8 mouse cellular contexts compared by ENCODE assay signal in genomic region chr2:60210821-60211220, GRCm38 (mm10). TPM values are rescaled to one million over a fixed set of nuclear protein-coding genes. Genes with fewer than 3 reads are reported as not detected.
DNase-seq lines count a peak whose midpoint lies in the region; ATAC-seq and TF ChIP-seq lines count a peak whose summit lies in the region.

No protein-coding gene starts in this region.

- 18% methylated on average over 5 of the region's 5 CpGs for WGBS in liver, adult 2 months
- 26% methylated on average over 5 of the region's 5 CpGs for WGBS in hindbrain, embryonic 12.5 days
- whole genome bisulfite sequencing in midbrain, embryonic 14.5 days, result 22% methylated on average over 5 of the region's 5 CpGs

- no peak overlapping the region for H3K27ac ChIP-seq in liver, adult 2 months (replicated peaks; ENCODE audit: insufficient read depth, low read depth, low read length)
- no peak overlapping the region for H3K27ac ChIP-seq in hindbrain, embryonic 12.5 days
- H3K27ac ChIP-seq in midbrain, embryonic 14.5 days (replicated peaks; ENCODE audit: low read depth, low read length), result peak overlapping the region; percentile 97; the same call in 1 of the 2 replicates

- no peak for DNase-seq in liver, adult 2 months (ENCODE audit: extremely low read depth, low read depth, low spot score)
- no peak for DNase-seq in liver
- peak; percentile 38 for DNase-seq in brain, adult 2 months (ENCODE audit: low read depth, low spot score)
- DNase-seq in midbrain, embryonic 14.5 days, result peak; percentile 31
- no peak for DNase-seq in frontal cortex, postnatal 25 days (ENCODE audit: low spot score in 2 of 2)
- no peak for DNase-seq in ovary, postnatal 10 days (ENCODE audit: low spot score)
- no peak for DNase-seq in right cerebral cortex, postnatal 10 days (ENCODE audit: low spot score in 2 of 2)

- no peak for TF ChIP-seq CTCF in liver, adult 2 months (IDR thresholded peaks at IDR 0.05; ENCODE audit: low read depth, low read length)

- peaks cover 20% of the 10 kb centered on the region for H3K4me1 ChIP-seq in liver, adult 2 months (ENCODE audit: control insufficient read depth, insufficient read depth, low read length)
- peaks cover 28% of the 10 kb centered on the region for H3K4me1 ChIP-seq in hindbrain, embryonic 12.5 days
- peaks cover 33% of the 10 kb centered on the region for H3K4me1 ChIP-seq in midbrain, embryonic 14.5 days (ENCODE audit: control insufficient read depth, insufficient read depth, low read length)

- peak overlapping the region; percentile 52 for H3K9ac ChIP-seq in liver, adult 2 months (ENCODE audit: low read depth, low read length)
- peak overlapping the region; percentile 98 for H3K9ac ChIP-seq in hindbrain, embryonic 12.5 days
- H3K9ac ChIP-seq in midbrain, embryonic 14.5 days (replicated peaks; ENCODE audit: low read length), result peak overlapping the region; percentile 95

- no peak for ATAC-seq in hindbrain, embryonic 12.5 days (ENCODE audit: low FRiP score)
- ATAC-seq in midbrain, embryonic 14.5 days (ENCODE audit: low FRiP score, low TSS enrichment), result no peak

- no peaks in the 10 kb centered on the region for H3K9me3 ChIP-seq in hindbrain, embryonic 12.5 days (replicated peaks)
- H3K9me3 ChIP-seq in midbrain, embryonic 14.5 days (ENCODE audit: control insufficient read depth, low read length), result no peaks in the 10 kb centered on the region

- no peaks in the 10 kb centered on the region for H3K27me3 ChIP-seq in liver, adult 2 months (ENCODE audit: control insufficient read depth, insufficient read depth, low read length)
- H3K27me3 ChIP-seq in hindbrain, embryonic 12.5 days, result peaks cover 4% of the 10 kb centered on the region; the same call in 1 of the 2 replicates
- peaks cover 4% of the 10 kb centered on the region; the same call in 1 of the 2 replicates for H3K27me3 ChIP-seq in midbrain, embryonic 14.5 days (ENCODE audit: control insufficient read depth, insufficient read depth, low read length)

- peaks cover 33% of the 10 kb centered on the region for H3K79me2 ChIP-seq in liver, adult 2 months (ENCODE audit: control insufficient read depth, insufficient read depth, low read length)

- H3K4me2 ChIP-seq in hindbrain, embryonic 12.5 days (replicated peaks), result peak overlapping the region; percentile 77
- peak overlapping the region; percentile 74 for H3K4me2 ChIP-seq in midbrain, embryonic 14.5 days (ENCODE audit: low read length)

- H3K36me3 ChIP-seq in liver, adult 2 months (ENCODE audit: control insufficient read depth, insufficient read depth, low read length), result peaks cover 4% of the 10 kb centered on the region; the same call in 1 of the 2 replicates
- 0 out of 2 replicates have a peak, but pooled peaks cover 6% of the 10 kb centered on the region for H3K36me3 ChIP-seq in hindbrain, embryonic 12.5 days
- H3K36me3 ChIP-seq in midbrain, embryonic 14.5 days (ENCODE audit: control insufficient read depth, insufficient read depth, low read length), result peaks cover 7% of the 10 kb centered on the region; the same call in 1 of the 2 replicates

- TF ChIP-seq POLR2A in liver, adult 2 months (IDR thresholded peaks at IDR 0.05; ENCODE audit: extremely low read depth, insufficient read depth, low read length), result no peak

- H3K4me3 ChIP-seq in liver, adult 2 months (ENCODE audit: insufficient read depth, low read depth, low read length), result peak overlapping the region; percentile 100
- H3K4me3 ChIP-seq in hindbrain, embryonic 12.5 days, result peak overlapping the region; percentile 92
- peak overlapping the region; percentile 85 for H3K4me3 ChIP-seq in midbrain, embryonic 14.5 days (replicated peaks; ENCODE audit: low read depth, low read length)

RNA-seq across cellular contexts. Expression of gene March7, which starts 1.1 kb away (rescaled TPM):
- 31.5 and 37.6 TPM in 2 replicates for total RNA-seq in liver, adult 2 months (2014; rRNA removed)
- 4.1 and 4.7 TPM in 2 replicates for polyA plus RNA-seq in liver, adult 2 months (2012; rRNA removed)
- polyA plus RNA-seq in hindbrain, embryonic 12.5 days (2016; fragmentation: Nextera tagmentation; extraction: Ambion mirVana), result 97.4 and 109 TPM in 2 replicates
- polyA plus RNA-seq in midbrain, embryonic 14.5 days (2014; fragmentation: Nextera tagmentation; extraction: Ambion mirVana), result 77.8 and 110 TPM in 2 replicates

RNA-seq across cellular contexts. Expression of gene Baz2b, which starts 1.2 kb away (rescaled TPM):
- 23.0 and 23.5 TPM in 2 replicates for total RNA-seq in liver, adult 2 months (2014; rRNA removed)
- 2.9 and 4.8 TPM in 2 replicates for polyA plus RNA-seq in liver, adult 2 months (2012; rRNA removed)
- polyA plus RNA-seq in hindbrain, embryonic 12.5 days (2016; fragmentation: Nextera tagmentation; extraction: Ambion mirVana), result 92.4 and 98.0 TPM in 2 replicates
- polyA plus RNA-seq in midbrain, embryonic 14.5 days (2014; fragmentation: Nextera tagmentation; extraction: Ambion mirVana), result 85.5 and 86.9 TPM in 2 replicates

Comparison
In these comparisons a context has a peak if more than half of its experiments do, and no peak if none do; other contexts are left out.
1. DNase-seq: peak in brain, adult 2 months (single experiment) and midbrain, embryonic 14.5 days (single experiment); none in liver, adult 2 months (single experiment), liver (single experiment), frontal cortex, postnatal 25 days (0 of 2), ovary, postnatal 10 days (single experiment) and right cerebral cortex, postnatal 10 days (0 of 2).
2. RNA of gene March7, which starts 1.1 kb away (polyA plus RNA-seq): 77.8 to 110 TPM in midbrain, embryonic 14.5 days and 97.4 to 109 TPM in hindbrain, embryonic 12.5 days; 4.1 to 4.7 TPM in liver, adult 2 months; every median in the first group is over 10 times any median in the second.
3. RNA of gene Baz2b, which starts 1.2 kb away (polyA plus RNA-seq): 92.4 to 98.0 TPM in hindbrain, embryonic 12.5 days and 85.5 to 86.9 TPM in midbrain, embryonic 14.5 days; 2.9 to 4.8 TPM in liver, adult 2 months; every median in the first group is over 10 times any median in the second.
4. Peak in every context shown above with its lines, with median percentiles within 50 percentile points of each other: H3K4me3 ChIP-seq and H3K9ac ChIP-seq.